In the genomic region with DNA sequence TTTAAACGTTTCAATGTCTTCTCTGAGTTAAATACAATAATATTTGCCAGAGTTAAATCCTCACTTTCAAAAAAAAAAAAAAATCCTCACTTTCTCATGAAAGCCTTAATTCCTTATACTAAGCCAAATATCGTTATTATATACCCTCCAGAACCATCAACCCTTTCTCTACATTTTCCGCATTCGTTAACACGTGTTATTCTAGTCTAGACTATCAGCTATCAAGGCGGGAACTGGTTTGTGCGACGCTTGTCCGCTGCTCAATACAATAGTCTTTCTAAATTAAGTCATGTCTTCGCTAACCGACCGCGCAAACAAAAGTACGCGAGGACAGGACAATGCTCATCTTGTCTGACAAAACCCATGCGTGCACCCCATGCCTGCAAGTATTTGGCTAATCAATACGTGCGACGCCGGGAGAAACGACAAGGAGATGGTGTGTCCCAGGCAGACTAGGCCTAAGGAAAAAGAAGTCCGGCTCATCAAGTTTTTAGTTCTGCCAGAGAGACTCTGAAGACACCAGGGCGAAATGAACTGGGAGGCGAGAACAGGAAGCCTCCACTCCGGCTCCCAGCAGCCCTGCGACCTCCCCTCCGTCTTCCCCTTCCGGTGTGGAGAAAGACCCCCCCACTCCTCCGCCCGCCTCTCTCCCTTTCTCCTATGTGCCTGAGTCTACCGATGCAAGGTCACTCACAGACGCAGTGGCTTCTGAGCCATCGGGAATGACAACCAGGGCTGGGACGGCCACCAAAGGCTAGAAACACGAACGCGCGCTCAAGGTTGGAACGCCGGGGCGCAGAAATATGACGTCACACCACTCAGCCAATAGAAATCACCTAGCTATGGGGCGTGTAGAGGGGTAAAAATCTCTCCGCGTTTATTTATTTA, we compare ENCODE assay signal across 1 mouse cellular context.
TF ChIP-seq lines count a peak whose summit lies in the region.

A gene (minus strand): TSS at position 805 of the 888 bp plus-strand sequence.

TF ChIP-seq in C2C12, 6 proteins besides CTCF, POLR2A, EP300 and RAD21 (continued from another document):
- no peak for TF ChIP-seq MYOG (IDR thresholded peaks at IDR 0.05; ENCODE audit: control insufficient read depth, extremely low read depth, insufficient read length)
- no peak for TF ChIP-seq MAX (IDR thresholded peaks at IDR 0.05)
